Mouse (Mus musculus) A20 (cell line): Measurements from ENCODE around the gene Gm21985.

Experiments used
- DNase-seq: peaks from one replicate; pipeline ENCODE4 v3.0.0-alpha.2; 2011; ENCODE audit warnings: low read depth, low spot score

The Gm21985 gene

DNA sequence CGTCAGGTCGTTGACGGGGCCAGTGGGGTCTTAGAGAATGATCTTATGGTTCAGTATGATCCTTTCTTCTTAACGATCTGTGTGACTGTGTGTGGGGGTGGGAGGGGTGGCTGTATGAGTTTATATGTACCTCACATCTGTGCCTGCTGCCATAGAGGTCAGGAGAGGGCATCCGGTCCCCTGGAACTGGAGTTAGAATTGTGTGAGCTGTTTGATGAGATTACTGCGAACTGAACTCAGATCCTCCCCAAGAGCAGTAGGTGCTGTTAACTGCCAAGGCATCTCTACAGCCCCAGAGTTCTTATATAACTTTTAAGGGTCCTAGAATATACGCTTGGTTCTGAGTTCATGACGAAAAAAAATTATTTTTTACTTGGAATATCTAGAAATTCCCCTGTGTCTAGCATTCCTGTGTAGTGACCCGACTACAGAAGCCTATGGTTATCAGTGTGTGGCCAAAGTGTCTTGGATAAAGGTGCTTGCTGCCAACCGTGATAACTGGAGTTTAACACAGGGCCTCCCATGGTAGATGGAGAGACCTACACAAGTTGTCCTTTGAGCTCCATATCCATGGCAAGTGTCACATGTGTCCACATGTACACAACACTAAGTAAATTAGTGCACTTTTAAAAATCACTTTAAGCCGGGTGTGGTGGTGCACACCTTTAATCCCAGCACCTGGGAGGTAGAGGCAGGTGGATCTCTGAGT is 62.1 kb downstream of the Gm21985 start:
- DNase-seq: no peak

DNA sequence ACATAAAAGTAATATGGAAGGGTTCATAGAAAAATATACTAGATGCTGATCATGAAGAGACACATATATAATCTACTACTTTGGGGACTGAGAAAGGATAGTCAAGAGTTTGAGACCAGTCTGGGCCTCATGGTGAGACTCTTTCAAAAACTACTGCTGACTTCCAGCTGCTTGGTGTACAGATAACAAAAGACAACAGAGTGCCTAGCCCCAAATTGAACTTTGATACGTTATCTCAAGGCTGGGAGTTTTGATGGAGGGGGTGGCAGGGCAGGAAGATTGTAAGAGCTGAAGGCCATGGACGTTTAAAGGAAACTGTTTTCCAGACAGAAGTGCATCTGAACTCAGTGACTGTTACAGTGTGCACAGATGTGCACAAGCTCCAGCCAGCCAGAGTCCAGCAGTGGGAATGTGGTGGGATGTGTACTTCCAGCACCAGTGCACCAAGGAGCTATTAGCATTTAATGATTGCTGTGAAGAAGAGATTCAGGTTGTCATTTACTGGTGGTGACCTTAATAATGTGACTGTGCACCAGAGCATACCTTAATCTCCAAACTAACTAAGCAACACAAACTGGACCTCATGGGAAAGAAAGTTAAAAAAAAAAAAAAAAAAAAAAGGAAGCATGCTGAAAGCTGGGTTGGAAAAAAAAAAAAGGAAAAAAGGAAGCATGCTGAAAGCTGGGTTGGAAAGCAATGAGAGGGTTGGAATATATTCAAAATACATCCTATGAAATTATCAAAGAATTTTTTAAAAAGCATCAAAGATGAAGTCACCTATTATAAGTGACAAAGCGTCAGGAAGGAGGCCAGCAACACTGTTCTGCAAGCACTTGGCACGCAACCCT is 66.2 kb downstream of the Gm21985 start:
- DNase-seq: no peak

DNA sequence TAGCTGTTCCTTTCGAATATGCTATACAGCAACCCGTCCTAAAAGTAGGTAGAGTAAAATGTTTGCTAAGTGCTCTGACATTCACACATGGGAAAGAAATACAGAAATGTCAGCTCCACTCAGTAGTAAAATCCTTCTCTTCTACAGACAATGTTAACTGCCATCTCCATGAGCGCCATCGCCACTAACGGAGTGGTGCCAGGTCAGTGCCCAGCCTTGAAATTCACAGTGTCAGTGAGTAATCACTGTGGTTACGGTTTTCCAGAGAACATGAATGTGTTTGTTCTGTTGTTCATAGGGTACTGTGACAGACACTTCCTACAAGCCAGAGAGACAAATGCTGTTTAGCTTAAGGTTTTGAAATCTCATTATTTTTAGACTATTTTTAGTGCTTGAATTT is 71.1 kb downstream of the Gm21985 start:
- DNase-seq: no peak

DNA sequence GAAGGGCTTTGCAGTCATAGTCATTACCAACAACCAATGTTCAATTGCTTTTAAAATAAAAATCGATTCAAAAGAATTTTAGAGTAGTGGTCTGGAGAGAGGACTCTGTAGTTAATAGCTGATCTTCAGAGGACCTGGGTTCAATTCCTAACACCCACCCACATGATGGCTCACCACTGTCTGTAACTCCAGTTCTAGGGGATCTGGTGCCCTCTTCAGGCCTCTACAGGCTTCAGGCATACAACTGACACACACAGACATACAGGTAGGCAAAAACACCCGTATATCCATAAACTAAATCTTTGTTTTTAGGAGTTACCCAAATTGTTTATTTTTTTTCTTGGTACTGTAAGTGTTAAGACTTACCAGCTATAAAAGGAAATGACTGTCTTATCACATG is 73.6 kb downstream of the Gm21985 start:
- DNase-seq: peak; percentile 42

DNA sequence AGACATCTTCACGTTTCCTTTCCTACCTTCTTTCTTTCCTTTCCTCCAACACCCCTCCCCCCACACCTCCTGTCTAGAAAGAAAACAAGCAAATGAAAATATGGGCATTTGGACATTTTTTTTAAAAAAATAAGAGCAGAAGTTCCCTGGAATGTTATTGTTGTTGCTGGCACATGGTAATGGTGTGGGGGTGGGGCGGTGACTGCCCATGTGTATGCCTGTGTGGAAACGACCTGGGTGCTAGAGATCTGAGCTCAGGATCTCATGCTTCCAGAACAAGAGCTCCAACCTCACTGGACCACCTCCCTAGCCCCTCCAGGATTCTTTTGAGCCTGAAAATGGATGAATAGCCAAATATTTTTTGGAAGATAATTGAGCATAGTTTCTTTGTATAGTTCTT is 75.0 kb downstream of the Gm21985 start:
- DNase-seq: no peak

DNA sequence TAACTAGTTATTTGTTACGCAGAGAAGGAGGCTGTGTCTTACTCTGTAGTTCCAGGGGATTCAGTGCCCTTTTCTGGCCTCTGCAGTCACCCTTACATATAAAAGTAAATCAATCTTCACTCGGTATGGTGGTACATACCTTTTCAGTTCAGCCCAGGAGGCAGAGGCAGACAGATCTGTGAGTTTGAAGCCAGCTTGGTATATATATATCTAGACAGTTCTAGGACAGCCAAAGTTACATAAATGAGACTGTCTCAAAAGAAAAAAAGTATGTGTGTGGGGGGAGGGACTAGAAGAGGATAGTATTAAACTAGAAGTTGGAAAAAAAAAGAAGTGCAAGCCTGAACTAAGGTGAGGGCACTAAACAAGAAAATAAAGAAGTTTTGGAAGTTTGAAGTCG is 82.1 kb downstream of the Gm21985 start:
- DNase-seq: no peak

DNA sequence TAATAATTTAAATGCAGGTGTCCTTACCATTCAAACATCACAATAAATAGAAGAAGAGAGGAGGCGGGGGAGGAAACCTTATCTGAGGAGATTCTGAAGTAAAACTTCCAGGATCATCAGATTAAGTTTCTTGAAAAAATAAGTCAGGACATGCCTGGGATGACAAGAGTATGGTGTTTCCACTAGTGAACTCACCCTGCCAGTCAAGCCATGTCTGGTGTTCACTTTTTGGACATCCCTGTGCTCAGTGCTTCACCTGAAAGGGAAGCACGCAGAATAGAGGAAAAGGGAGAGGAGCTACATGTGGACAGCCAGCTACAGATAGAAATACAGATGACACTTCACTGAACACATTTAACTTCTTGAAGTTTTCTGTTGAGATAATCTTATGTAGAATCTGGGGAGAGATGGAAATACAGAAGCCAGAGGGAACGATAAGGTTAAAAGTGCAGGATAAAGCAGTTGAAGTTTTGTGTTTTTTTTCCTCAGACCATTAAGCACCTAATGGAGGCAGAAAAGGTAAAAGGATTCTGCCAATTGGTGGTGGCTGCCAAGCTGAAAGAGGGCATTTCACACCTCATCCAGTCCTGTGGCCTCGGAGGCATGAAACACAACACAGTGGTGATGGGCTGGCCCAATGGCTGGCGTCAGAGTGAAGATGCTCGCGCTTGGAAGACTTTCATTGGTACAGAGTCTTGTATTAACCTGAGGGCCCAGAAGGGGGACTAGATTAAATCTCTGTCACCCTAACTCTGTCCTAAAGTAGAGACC is 87.8 kb downstream of the Gm21985 start:
- no peak for DNase-seq

DNA sequence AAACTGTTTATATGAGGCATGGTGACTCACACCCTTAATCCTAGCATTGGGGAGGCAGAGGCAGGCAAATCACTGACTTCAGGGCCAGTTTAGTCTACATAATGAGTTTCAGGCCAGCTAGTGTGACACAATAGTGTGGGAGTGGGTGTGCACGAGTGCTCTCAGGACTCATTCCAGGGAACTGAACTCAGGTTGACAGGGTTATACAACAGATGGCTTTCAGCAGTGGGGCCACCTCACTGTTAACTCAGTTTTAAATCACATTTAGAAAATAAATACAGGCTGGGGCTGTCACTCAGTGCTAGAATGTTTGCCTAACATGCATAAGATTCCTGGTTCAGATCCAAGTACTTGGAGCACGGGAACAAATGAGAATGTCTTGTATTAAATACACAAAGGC is 93.5 kb downstream of the Gm21985 start:
- DNase-seq: no peak

DNA sequence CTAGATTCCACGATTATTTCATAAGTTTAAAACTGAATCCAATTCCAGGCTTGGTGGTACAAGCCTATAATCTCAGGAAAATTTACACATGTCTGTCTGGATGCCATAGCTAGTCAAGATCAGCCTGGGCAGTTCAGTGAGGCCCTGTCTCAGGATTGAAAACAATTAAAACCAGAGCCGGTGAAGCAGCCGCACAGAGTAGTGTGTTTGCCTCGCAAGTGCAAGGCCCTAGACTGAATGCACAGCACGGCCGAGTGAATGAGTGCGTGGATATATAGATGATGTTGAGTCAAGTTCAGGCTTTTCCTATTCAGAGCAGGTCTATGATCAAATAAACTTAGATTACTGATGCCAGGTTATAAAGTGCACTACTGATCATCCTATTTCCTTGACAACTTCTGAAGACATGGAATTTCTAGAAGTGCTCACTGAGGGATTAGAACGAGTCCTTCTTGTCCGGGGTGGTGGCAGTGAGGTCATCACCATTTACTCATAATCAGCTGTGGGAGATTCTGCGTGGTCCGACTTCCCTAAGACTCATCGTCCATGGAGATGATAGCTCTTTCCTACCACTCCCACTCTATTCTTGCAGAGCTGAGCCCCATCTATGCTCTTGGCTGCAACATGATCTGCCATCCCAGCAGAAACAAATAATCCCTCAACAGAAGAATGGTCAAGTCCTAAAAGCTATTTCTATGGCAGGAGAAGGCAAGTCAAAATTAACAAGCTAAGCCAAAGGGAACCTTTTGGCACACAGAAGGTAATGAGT is 94.1 kb downstream of the Gm21985 start:
- DNase-seq: no peak

DNA sequence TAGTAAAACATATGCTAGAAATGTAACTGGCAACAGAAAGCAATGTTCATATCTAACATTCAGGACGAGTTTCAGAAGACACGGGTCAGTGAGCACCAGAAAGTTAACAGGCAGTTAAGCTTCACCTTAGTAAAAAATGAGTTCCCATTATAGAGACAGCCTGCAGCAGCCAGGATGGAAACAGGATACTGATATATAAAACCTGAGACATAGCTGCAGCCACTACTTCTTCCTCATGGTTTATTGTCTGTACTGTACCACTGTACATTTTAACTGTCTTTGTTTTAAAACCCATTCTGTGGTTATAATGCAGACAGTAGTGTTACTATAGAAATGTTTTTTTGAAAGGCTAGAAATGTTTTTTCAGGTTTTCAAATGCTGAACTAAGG is 94.7 kb downstream of the Gm21985 start:
- no peak for DNase-seq

DNA sequence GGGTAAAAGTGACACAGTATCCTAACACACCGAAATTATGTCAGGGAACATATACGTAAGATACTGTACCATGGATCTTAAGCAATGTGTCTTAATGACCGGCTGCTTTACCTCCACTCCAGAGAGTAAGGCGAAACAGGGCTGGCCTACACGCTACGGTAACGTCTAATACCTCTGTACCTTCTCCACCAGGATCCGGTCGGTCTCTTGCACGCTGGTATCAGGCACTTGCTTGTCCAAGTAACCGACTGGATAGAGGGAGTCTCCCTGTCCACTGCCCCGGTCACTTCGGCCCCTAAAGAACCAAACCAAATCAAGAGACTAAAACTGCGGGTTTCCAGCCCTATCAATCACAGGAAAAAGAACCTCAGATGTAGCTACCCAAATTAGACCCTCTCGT is 101.1 kb downstream of the Gm21985 start:
- peak; percentile 54 for DNase-seq

DNA sequence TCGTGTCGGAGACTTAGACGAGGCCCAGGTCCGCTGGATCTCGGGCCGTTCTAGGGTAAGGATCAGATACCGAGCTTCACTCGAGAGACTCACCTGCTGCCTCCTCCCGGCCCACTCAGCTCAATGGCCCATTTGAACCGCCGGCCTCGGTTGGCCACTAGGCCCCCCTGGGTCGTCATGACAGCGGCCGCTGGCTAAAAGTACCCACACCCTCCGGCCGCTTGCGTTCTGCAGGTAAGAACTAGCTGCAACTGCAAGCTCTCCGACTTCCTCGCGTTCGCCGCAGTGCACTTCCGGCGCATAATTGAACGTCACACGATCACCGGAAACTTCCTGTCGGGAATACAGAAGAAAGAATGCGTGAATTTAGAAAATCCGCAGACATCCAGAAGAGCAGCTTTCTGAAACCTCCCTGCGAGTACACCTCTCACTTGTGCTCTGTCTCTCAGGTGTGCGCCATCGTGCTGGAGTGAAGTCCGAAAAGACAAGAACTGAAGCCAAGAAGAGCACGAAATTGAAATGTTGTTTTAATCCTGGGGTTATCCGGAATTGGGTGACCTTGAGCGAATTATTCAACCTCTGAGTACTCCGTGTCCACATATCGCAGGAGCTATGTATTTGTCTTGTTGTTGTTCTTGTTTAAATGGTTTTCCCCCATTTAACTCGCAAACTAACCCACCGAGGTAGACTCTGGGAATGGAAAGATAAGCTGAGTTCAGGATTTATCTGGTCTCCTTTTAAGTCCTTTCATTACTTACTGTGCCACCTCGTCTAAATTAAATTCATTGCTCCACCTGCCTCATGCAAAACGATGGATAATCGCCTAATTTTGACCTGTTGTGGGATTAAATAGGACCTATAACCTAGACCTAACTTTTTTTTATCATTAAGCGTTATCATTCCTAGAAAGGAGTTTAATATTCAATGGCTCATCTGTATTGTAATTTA is 101.9 kb downstream of the Gm21985 start, which contains the start of gene Emc4:
TSS of gene Emc4 (minus strand) at position 302 of the 948 bp plus-strand sequence.
- peak; percentile 93 for DNase-seq

DNA sequence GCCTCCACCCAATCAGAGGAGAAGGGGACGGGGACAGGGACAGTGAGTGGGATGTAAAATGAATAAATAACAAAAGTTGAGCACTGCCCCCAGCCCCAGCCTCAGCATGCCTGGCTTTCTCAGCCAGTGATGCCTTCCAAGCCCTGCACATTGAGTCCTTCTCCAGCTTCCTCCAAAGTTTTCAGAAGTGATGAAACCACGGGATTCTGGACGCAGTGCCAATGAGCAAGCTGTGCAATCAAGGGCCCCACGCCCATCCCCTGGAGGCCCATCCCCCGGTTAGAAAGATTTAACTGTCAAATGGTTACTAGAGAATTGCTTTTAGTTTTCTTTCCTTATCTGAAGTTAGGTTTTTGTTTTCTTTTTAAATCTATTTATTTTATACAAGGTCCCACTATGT is 103.8 kb downstream of the Gm21985 start:
- DNase-seq: no peak

DNA sequence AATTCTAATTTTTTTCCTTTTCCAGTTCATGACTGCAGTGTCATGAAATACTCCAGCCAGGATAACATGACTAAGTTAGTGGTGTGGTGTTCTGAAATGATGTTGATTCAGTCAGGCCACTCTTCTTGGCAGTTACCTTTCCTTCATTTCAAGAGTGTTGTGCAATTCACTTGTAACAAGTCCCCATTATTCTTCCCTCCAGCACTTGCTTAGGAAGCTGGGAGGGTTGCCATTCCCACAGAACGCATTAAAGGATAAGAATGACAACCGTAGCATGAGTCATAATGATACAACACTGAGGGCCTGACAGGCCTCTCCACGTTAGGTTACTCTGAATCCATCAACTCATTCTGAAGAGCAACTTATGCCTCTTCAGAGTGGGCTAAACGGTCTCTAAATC is 107.0 kb downstream of the Gm21985 start:
- no peak for DNase-seq

DNA sequence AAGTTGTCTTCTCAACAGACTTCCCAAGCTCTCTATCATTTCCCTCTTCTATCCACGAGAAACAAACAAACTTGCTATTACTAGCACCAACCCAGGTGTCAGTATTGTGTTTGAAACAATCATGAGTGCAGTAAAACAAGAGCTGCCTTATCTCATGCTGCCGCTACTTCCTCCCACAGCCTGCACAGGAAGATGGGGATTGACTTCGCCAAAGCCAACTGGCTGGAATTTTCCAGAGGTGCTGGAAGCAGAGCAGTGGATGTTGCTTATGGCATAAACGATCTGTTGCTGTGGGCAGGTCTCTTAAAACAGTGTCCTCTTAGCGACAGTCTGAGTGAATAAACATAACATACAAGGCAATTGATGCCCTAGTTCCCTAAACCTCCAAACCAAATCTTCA is 108.5 kb downstream of the Gm21985 start:
- DNase-seq: no peak

DNA sequence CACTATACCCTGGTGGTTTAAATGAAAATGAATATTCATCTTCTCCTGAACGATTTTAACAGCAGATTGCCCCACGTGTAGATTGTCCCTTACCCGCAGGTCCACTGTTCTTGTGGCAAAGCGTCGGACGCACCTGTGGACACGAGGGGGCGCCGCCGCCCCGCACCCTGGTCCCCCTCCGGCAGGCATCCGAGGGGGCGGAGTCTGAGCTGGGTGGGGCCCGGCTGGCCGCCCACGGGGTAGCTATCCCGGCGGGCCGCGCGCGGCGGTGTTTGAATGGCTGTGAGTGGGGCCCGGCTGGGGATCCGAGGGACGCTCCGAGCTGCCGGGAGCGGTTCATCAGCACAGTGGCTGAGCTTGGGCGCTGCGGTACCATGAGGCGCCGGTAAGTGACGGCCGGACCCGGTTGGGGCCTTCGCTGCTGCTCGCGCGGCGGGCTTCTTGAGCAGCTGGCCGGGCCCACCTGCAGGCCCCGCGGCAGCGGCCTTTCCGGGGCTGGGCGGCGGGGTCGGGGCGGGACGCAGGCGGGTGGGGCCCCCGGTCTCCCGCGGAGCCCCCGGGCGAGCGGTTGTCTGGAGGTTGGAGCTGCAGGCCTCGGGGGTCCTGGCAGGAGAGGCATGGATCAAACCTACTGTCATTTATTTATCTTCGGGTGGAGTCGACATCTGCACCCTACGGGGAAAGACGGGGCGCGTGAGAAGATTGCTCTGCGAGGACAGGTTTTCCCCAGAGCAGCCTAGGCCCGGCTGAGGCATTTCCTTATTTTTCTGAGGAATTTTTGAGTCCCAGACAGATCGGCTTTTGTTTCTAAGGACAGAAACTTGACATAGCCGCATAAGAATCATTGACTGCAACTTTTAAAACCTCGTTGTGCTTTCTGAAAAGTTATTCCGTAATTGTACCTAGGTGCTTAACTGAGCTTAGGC is 113.1 kb downstream of the Gm21985 start, which contains the start of gene Katnbl1:
TSS of gene Katnbl1 (plus strand) at position 239 of the 926 bp plus-strand sequence.
- DNase-seq: peak; percentile 96

DNA sequence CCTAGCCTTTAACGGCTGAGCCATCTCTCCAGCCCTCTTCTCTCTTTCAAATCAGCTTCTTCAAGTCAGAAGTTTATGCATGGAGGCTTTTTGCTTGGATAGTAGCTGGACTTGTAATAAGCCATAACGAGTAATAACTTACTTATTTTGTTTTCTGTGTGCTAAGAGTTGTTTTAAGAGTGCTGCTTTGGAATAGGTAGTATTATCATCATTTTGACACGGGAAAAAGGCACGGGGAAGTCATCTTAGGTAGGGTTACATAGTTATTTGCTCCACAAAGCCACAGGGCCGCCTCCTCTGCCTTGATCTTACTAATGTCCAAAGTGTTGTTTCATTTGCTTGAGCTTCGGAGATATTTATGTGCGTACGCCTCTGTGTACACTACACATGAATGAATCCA is 114.0 kb downstream of the Gm21985 start:
- DNase-seq: peak; percentile 58

DNA sequence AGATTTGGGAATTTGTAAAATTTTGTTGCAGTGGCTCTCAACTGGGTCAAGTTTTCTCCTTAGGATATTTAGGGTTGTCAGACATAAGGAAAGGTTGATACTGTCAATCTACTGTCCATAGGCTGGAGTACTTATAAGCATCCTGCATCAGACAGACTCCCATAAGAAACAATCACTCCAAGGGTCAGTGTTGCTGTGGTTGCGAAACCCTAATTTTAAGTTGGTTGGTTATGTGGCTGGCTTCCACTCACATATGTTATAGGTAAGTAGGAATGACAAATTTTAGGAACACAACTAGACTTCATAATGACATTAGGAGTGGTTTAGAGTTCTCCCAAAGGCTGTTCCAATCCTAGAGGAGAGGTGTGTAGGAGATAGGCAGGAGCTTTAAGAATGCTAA is 115.1 kb downstream of the Gm21985 start:
- no peak for DNase-seq

DNA sequence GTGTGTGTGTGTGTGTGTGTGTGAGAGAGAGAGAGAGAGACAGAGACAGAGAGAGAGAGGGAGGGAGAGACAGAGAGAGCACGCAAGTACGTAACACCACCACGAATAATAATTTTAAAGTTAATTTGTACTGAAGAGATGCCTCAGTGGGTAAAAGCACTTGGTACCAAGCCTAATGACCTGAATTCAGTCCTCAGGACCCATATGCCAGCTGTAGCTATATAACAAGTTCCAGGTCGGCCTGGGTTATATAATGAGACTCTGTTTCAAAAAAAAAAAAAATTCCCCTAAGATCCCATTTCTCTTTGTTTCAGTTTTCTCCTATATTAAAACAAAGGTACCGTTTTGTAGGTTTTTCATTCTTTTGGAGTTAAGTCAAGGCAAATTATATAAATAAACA is 124.7 kb downstream of the Gm21985 start:
- no peak for DNase-seq
